Mouse (Mus musculus) right cerebral cortex, postnatal 14 days (tissue): ENCODE measurements around the gene Atp11b.

Experiments used
- DNase-seq: peaks from one replicate; pipeline ENCODE4 v3.0.0; 2022

Atp11b gene

GRCm38 (mm10) chr3:35753825-35754767 is at the start of gene Atp11b:
Gene Atp11b (plus strand): TSS chr3:35754106.
- DNase-seq: peak; percentile 76

- DNase-seq: no peak
Measured at GRCm38 (mm10) chr3:35704328-35704613, 49.6 kb upstream of the Atp11b start.

GRCm38 (mm10) chr3:35719531-35720205 is 34.2 kb upstream of the Atp11b start:
- no peak for DNase-seq

- DNase-seq: no peak
Measured at GRCm38 (mm10) chr3:35720801-35721200, 33.1 kb upstream of the Atp11b start.

- DNase-seq: no peak
Measured at GRCm38 (mm10) chr3:35721818-35722446, 32.0 kb upstream of the Atp11b start.

- no peak for DNase-seq
Measured at GRCm38 (mm10) chr3:35722811-35723210, 31.1 kb upstream of the Atp11b start.

- DNase-seq: no peak
Measured at GRCm38 (mm10) chr3:35723586-35724322, 30.2 kb upstream of the Atp11b start.

- no peak for DNase-seq
Measured at GRCm38 (mm10) chr3:35725096-35725495, 28.8 kb upstream of the Atp11b start.

- DNase-seq: no peak
Measured at GRCm38 (mm10) chr3:35726936-35727335, 27.0 kb upstream of the Atp11b start.

GRCm38 (mm10) chr3:35729490-35729889 is 24.4 kb upstream of the Atp11b start:
- no peak for DNase-seq

GRCm38 (mm10) chr3:35731981-35732777 is 21.7 kb upstream of the Atp11b start:
- no peak for DNase-seq

- no peak for DNase-seq
Measured at GRCm38 (mm10) chr3:35732778-35733147, 21.1 kb upstream of the Atp11b start.

- DNase-seq: peak; percentile 11
Measured at GRCm38 (mm10) chr3:35734509-35734908, 19.4 kb upstream of the Atp11b start.

GRCm38 (mm10) chr3:35738071-35738470 is 15.8 kb upstream of the Atp11b start:
- DNase-seq: no peak

GRCm38 (mm10) chr3:35745010-35745409 is 8.9 kb upstream of the Atp11b start:
- no peak for DNase-seq

- DNase-seq: no peak
Measured at GRCm38 (mm10) chr3:35746840-35747456, 7.0 kb upstream of the Atp11b start.

- DNase-seq: no peak
Measured at GRCm38 (mm10) chr3:35750286-35750685, 3.6 kb upstream of the Atp11b start.

GRCm38 (mm10) chr3:35751724-35752123 is 2.2 kb upstream of the Atp11b start:
- DNase-seq: no peak

GRCm38 (mm10) chr3:35762735-35763134 is 8.8 kb downstream of the Atp11b start:
- DNase-seq: no peak

- no peak for DNase-seq
Measured at GRCm38 (mm10) chr3:35764637-35765617, 11.0 kb downstream of the Atp11b start.

- no peak for DNase-seq
Measured at GRCm38 (mm10) chr3:35779748-35780147, 25.8 kb downstream of the Atp11b start.
